Mouse (Mus musculus): Measurements from ENCODE around the gene Vmn1r55.
"Not testable (repeated sequence)": the region's sequence is repeated elsewhere in the genome, so short reads cannot be mapped to it uniquely, and the experiment has no call there.

The Vmn1r55 gene

DNA sequence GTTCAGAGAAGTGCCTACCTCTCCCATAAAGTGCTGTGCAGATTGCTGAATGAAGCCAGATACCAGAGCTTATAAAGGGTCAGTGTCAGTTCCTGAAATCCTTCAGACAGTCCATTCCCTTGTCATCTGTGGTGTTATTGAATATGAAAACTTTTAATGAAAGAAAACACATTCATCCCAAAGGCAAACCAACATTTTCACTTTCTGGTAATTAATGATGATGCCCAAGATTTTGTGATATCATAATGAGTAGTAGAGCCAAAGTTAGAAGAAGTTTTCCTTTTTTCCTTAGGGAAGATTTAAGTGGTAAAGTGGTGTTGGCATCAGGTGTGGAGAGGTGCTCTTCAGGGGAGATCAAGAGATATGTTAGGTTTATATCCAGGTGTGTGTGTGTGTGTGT lies at the start of gene Vmn1r55:
Vmn1r55 (minus strand) TSS at position 101 of the 400 bp plus-strand sequence.
- DNase-seq (ENCODE audit: low read depth), result not testable (repeated sequence)

- DNase-seq (ENCODE audit: low read depth), result not testable (repeated sequence)
These were observed 47.2 kb upstream of the Vmn1r55 start, which contains the start of gene Vmn1r56 for GRCm38 (mm10) chr7:5196647-5197046. Vmn1r56 (minus strand) TSS chr7:5196747.

DNA sequence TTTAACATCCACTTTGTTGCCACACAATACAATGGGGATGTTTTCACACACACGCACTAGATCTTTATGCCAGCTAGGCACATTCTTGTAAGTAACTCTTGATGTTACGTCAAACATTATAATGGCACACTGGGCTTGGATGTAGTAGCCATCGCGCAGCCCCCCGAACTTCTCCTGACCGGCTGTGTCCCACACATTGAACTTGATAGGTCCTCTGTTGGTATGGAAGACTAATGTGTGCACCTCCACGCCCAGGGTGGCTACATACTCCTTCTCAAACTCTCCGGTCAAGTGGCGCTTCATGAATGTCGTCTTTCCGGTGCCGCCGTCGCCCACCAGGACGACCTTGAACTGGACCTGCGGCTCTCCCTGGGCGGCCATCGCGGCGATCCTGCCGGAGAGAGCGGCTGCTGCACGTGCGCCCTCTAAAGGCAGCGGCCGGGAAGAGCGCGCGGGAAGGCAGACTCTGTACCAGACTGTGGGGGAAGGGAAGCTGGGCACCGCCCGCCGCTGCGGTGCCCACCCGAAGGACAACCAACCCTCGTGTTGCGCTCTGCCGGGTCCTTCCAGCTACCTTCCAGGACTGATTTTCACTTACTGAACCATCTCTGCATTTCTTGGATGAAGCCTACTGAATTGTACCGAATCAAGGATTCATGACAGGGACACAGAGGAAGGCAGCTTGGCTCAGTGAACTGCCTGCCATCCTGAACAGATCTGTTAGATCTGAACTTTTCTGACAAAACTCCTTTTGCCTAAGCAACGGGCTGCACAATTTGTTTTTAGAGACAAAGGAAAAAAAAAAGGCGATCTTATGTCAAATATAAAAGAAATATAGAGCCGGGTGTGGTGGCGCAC lies 23.7 kb downstream of the Vmn1r55 start, which contains the start of gene Rasl2-9:
Rasl2-9 (minus strand) TSS at position 402 of the 858 bp plus-strand sequence.
- DNase-seq (ENCODE audit: low read depth), result no peak

- DNase-seq (ENCODE audit: low read depth), result no peak
These were observed 24.4 kb downstream of the Vmn1r55 start for GRCm38 (mm10) chr7:5125078-5125477.

DNA sequence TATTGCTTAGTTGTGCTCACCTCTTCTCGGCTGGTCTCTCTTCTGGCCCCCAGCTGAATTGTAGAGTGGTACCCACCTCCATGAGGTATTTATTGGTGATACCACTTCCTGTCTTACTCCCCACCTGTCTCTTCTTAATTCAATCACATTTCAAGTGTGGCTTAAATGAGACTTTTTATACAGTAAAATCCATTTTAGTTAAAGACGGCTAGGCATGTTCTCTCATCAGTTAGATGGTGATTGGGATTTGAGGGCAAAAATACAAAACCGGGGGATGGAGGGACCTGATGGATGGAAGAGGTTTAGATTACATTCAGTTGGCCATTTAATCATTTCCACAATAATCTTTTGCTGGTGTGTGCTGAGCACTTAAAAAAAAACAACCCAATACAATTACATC lies 32.6 kb downstream of the Vmn1r55 start, which contains the start of gene Rfpl4:
Rfpl4 (minus strand) TSS at position 101 of the 400 bp plus-strand sequence.
- no peak for DNase-seq (ENCODE audit: low read depth)

GRCm38 (mm10) chr7:5112701-5113100 lies 36.8 kb downstream of the Vmn1r55 start:
- DNase-seq (ENCODE audit: low read depth), result no peak

- DNase-seq (ENCODE audit: low read depth), result no peak
These were observed 40.2 kb downstream of the Vmn1r55 start for GRCm38 (mm10) chr7:5109301-5109700.

DNA sequence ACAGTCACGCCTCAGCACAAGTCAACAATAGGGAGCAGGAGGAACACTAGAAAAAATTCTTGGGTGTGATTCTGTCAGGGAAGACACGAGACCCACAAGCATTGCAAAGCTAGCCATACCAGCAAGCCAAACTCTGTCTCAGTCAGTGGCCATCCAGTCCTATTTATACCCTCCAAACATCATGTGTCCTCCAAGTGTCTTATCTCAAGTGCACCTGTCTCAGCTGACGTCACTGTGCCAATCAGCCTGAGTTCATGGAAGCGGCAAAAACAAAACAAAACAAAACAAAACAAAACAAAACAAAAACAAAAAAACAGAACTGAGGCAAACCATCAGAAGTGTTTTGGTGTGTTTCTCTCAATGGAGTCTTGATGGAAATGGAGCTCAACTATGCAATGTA lies 41.2 kb downstream of the Vmn1r55 start:
- no peak for DNase-seq (ENCODE audit: low read depth)

DNA sequence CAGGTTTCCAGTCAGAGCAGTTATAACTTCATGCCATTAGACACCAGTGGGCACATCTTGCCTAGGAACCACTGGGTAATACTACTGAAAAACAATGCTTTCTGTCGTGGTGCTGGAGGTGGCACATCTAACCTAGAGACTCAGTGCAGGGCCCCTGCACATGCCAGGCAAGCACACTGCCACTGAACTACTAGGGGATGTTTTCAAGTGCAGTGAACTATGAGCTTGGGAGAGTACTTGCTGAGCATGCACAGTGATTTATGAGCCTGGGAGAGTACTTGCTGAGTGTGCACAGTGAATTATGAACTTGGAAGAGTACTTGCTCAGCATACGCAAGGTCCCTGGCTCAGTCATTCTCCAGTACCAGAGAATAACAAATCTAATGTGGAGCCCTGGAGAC lies 46.9 kb downstream of the Vmn1r55 start:
- no peak for DNase-seq (ENCODE audit: low read depth)

GRCm38 (mm10) chr7:5101066-5101663 lies 48.3 kb downstream of the Vmn1r55 start:
- no peak for DNase-seq (ENCODE audit: low read depth)

GRCm38 (mm10) chr7:5099796-5100195 lies 49.7 kb downstream of the Vmn1r55 start:
- DNase-seq (ENCODE audit: low read depth), result no peak

- no peak for DNase-seq (ENCODE audit: low read depth)
These were observed 50.7 kb downstream of the Vmn1r55 start for GRCm38 (mm10) chr7:5098769-5099168.

DNA sequence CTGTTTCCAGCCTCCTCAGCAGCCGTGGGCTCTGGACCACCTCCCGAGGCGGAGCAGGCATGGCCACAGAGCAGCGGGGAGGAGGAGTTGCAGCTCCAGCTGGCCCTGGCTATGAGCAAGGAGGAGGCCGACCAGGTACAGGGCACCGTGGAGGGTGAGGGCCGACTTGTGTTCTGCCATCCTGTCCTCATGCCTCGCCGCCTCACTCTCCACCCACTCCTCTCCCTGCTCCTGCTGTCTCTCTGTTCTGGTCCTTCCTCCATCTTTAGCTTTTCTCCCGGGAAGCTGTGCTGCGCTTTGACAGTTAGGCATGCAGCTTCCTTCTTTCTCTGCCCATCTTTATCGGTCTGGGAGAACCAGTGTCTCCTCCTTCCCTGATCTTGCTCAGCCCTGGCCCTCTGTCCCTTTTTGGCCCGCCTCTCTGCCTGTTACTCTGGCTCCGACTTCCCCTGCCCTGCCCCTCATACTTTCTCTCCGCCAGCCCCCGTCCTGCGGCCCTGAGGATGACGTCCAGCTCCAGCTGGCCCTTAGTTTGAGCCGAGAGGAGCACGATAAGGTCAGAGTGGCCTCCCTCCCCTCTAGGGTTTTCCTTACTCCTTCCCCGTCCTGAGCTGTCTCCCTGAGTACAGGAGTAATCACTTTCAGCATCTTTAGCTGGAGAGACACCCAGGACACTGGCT lies 56.5 kb downstream of the Vmn1r55 start:
- no peak for DNase-seq (ENCODE audit: low read depth)

DNA sequence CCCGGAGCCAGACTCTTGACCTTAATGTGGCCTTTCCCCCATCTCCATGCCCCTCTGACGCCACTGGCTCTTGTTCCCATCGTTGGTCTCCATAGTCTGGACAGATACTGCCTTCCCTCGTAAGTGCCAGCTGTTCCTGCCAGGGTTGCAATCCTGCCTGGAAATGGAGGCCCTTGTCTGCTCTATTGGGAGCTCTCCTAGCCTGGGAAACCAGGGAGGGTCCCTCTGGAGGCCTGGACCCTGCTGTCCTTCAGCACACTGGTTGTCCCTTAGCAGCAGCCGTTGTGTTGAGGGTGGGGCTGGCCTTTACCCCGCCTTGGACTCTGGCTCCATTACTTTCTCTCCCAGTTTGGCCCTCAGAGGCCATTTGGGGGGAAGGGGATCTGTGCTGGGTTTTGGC lies 57.1 kb downstream of the Vmn1r55 start:
- DNase-seq (ENCODE audit: low read depth), result no peak

DNA sequence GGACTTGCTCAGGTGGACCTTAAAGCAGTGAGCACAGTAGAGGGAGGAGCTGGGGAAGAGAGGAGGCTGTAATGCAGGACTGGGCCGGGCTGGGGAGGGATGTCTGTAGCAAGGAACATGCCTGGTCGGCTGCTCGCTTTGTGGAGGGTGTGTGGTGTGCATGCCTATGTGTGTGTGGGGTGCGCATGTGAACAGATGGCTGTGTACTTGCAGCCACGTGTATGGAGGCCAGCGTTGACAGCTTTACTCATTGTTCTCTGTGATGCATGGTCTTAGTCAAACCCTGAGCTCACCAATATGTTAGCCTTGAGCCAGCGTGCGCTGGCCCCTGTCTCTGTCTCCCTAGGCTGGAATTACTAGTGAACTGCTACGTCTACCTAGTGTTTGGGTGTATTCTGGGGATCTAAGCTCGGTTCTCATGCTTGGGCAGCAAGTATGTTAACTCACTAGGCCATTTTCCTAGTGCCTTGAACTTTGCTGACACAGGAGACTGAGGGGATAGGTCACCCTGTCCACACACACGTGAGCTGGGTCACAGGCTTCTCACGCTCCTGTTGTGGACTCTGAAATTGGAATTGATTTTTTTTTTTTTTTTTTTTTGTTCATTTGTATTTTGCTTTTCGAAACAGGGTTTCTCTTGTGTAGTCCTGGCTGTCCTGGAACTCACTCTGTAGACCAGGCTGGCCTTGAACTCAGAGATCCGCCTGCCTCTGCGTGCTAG lies 58.3 kb downstream of the Vmn1r55 start:
- DNase-seq (ENCODE audit: low read depth), result no peak

DNA sequence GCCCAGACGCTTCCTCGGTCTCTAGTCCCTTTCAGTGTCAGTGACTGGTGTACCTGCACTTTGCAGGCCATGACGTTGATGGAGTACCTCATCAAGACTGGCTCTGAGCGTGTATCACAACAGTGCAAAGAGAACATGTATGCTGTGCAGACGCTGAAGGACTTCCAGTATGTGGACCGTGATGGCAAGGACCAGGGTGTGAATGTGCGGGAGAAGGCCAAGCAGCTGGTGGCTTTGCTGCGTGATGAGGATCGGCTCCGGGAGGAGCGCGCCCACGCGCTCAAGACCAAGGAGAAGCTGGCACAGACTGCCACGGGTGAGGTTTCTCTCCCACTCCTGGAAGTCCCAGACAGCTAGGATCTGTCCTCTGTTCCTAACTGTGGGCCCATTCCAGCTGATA lies 59.6 kb downstream of the Vmn1r55 start:
- DNase-seq (ENCODE audit: low read depth), result no peak

DNA sequence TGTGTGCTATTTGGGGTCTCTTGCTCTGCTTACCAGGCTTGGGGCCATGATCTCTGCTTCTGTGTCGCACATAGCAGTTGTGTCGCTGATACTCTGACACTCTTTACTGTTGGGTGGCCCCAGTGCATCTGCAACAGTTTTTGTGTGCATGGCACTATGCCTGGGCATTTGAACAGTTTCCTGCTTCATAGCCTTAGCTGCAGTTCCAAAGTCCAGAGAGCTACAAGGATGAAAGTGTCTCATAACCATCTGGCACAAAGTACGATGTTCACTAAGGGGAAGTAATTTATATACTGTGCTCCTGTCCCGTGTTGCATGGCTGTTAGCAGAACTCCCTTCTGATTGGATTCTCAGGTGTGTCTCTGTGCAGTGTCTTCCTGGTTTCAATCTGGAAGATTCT lies 61.6 kb downstream of the Vmn1r55 start:
- no peak for DNase-seq (ENCODE audit: low read depth)

GRCm38 (mm10) chr7:5086921-5087440 lies 62.5 kb downstream of the Vmn1r55 start:
- no peak for DNase-seq (ENCODE audit: low read depth)

- DNase-seq (ENCODE audit: low read depth), result no peak
These were observed 64.0 kb downstream of the Vmn1r55 start for GRCm38 (mm10) chr7:5085512-5085911.

GRCm38 (mm10) chr7:5083325-5084105 lies 66.0 kb downstream of the Vmn1r55 start:
- DNase-seq (ENCODE audit: low read depth), result no peak

GRCm38 (mm10) chr7:5081939-5082338 lies 67.5 kb downstream of the Vmn1r55 start:
- no peak for DNase-seq (ENCODE audit: low read depth)

All from fibroblast of lung, adult 2 months (primary cell).